In genomic region chr7:27249928-27250327, GRCm38 (mm10) we compare ENCODE assay signal across 20 mouse cellular contexts. TPM values are rescaled to one million over a fixed set of nuclear protein-coding genes. Genes with fewer than 3 reads are reported as not detected.
DNase-seq lines count a peak whose midpoint lies in the region; ATAC-seq and TF ChIP-seq lines count a peak whose summit lies in the region.
"Had no signal": no experiment of that assay in that cellular context is flagged by ENCODE, and none has a peak within 500 bp of the region (broad histone marks: within the 10 kb centered on the region; RNA-seq: fewer than 3 reads in every experiment).

No protein-coding gene starts in this region.

- no peak for TF ChIP-seq CTCF in forebrain, postnatal 0 days (IDR thresholded peaks at IDR 0.05; ENCODE audit: low read depth)
- no peak for TF ChIP-seq CTCF in liver, postnatal 0 days (IDR thresholded peaks at IDR 0.05; ENCODE audit: low read depth)

- 0 out of 2 replicates have a peak overlapping the region, but pooled peaks have one; percentile 11 for H3K9ac ChIP-seq in forebrain, embryonic 16.5 days (replicated peaks; ENCODE audit: low read depth, low read length)
- H3K9ac ChIP-seq in forebrain, postnatal 0 days: no peak overlapping the region
- H3K9ac ChIP-seq in hindbrain, embryonic 16.5 days (ENCODE audit: low read depth, low read length): no peak overlapping the region
- no peak overlapping the region for H3K9ac ChIP-seq in liver, postnatal 0 days (replicated peaks)
- no peak overlapping the region for H3K9ac ChIP-seq in liver, embryonic 12.5 days
- H3K9ac ChIP-seq: embryonic facial prominence, embryonic 12.5 days; forebrain, embryonic 12.5 days; heart, embryonic 12.5 days; intestine, embryonic 15.5 days had no signal

- H3K27me3 ChIP-seq in forebrain, embryonic 16.5 days (replicated peaks; ENCODE audit: control insufficient read depth, insufficient read depth, low read length): no peaks in the 10 kb centered on the region
- H3K27me3 ChIP-seq in forebrain, postnatal 0 days (ENCODE audit: insufficient read depth, low read length): no peaks in the 10 kb centered on the region
- no peaks in the 10 kb centered on the region for H3K27me3 ChIP-seq in hindbrain, embryonic 16.5 days (replicated peaks; ENCODE audit: control insufficient read depth, insufficient read depth, low read length)
- H3K27me3 ChIP-seq in hindbrain, embryonic 10.5 days (ENCODE audit: insufficient read depth, poor library complexity, severe bottlenecking): no peaks in the 10 kb centered on the region
- H3K27me3 ChIP-seq in liver, postnatal 0 days (ENCODE audit: insufficient read depth, low read length): no peaks in the 10 kb centered on the region
- no peaks in the 10 kb centered on the region for H3K27me3 ChIP-seq in liver, embryonic 12.5 days (replicated peaks)
- H3K27me3 ChIP-seq: embryonic facial prominence, embryonic 12.5 days; forebrain, embryonic 12.5 days; heart, embryonic 12.5 days; intestine, embryonic 15.5 days had no signal

- H3K4me2 ChIP-seq in forebrain, embryonic 16.5 days (ENCODE audit: low read length): no peak overlapping the region
- no peak overlapping the region for H3K4me2 ChIP-seq in forebrain, postnatal 0 days (ENCODE audit: low read depth)
- no peak overlapping the region for H3K4me2 ChIP-seq in hindbrain, embryonic 16.5 days (ENCODE audit: low read length)
- H3K4me2 ChIP-seq in liver, postnatal 0 days (ENCODE audit: low read depth, low read length): no peak overlapping the region
- H3K4me2 ChIP-seq in liver, embryonic 12.5 days: no peak overlapping the region
- H3K4me2 ChIP-seq: embryonic facial prominence, embryonic 12.5 days; forebrain, embryonic 12.5 days; heart, embryonic 12.5 days; intestine, embryonic 15.5 days had no signal

- no peak for ATAC-seq in forebrain, embryonic 16.5 days
- no peak for ATAC-seq in forebrain, postnatal 0 days
- ATAC-seq in hindbrain, embryonic 16.5 days: peak; percentile 48; the same call in 1 of the 2 replicates
- ATAC-seq in liver, postnatal 0 days: no peak
- no peak for ATAC-seq in liver, embryonic 12.5 days
- ATAC-seq: CD4-positive, CD25-positive, alpha-beta regulatory T cell, adult 4 months; intestine, embryonic 15.5 days had no signal

- peak; percentile 86 to 89 for DNase-seq in cerebellum, postnatal 10 days
- no peak for DNase-seq in cerebellum, adult 8-10 months
- no peak for DNase-seq in forebrain, postnatal 0 days
- DNase-seq in hindbrain, embryonic 10.5 days (ENCODE audit: low spot score): no peak
- no peak for DNase-seq in liver, postnatal 0 days
- DNase-seq: adrenal gland, postnatal 10 days; cerebellum, adult 11 months; cerebellum, adult 9-11 months; gastrocnemius, postnatal 10 days; heart, adult 18-20 months; kidney, adult 18-20 months had no signal

- H3K27ac ChIP-seq in forebrain, embryonic 16.5 days (ENCODE audit: low read length): no peak overlapping the region
- no peak overlapping the region for H3K27ac ChIP-seq in forebrain, postnatal 0 days (ENCODE audit: low read depth, low read length)
- no peak overlapping the region for H3K27ac ChIP-seq in hindbrain, embryonic 16.5 days (ENCODE audit: low read depth, low read length)
- no peak overlapping the region for H3K27ac ChIP-seq in hindbrain, embryonic 10.5 days
- 0 out of 2 replicates have a peak overlapping the region, but pooled peaks have one; percentile 48 for H3K27ac ChIP-seq in liver, postnatal 0 days (ENCODE audit: low read depth)
- no peak overlapping the region for H3K27ac ChIP-seq in liver, embryonic 12.5 days
- H3K27ac ChIP-seq: embryonic facial prominence, embryonic 12.5 days; forebrain, embryonic 12.5 days; intestine, embryonic 15.5 days had no signal

- no peak overlapping the region for H3K4me3 ChIP-seq in forebrain, embryonic 16.5 days (replicated peaks; ENCODE audit: low read length)
- H3K4me3 ChIP-seq in forebrain, postnatal 0 days (ENCODE audit: low read depth, low read length): no peak overlapping the region
- no peak overlapping the region for H3K4me3 ChIP-seq in hindbrain, embryonic 16.5 days (ENCODE audit: low read length)
- H3K4me3 ChIP-seq in hindbrain, embryonic 10.5 days: no peak overlapping the region
- no peak overlapping the region for H3K4me3 ChIP-seq in liver, postnatal 0 days (ENCODE audit: low read depth, low read length)
- no peak overlapping the region for H3K4me3 ChIP-seq in liver, embryonic 12.5 days
- H3K4me3 ChIP-seq: embryonic facial prominence, embryonic 12.5 days; forebrain, embryonic 12.5 days; heart, embryonic 12.5 days; intestine, embryonic 15.5 days had no signal

- H3K9me3 ChIP-seq in forebrain, embryonic 16.5 days (ENCODE audit: control insufficient read depth, low read length): no peaks in the 10 kb centered on the region
- no peaks in the 10 kb centered on the region for H3K9me3 ChIP-seq in forebrain, postnatal 0 days (ENCODE audit: low read length)
- no peaks in the 10 kb centered on the region for H3K9me3 ChIP-seq in hindbrain, embryonic 16.5 days (ENCODE audit: control insufficient read depth, low read length)
- H3K9me3 ChIP-seq in hindbrain, embryonic 10.5 days: peaks cover 3% of the 10 kb centered on the region; the same call in 1 of the 2 replicates
- no peaks in the 10 kb centered on the region for H3K9me3 ChIP-seq in liver, postnatal 0 days (ENCODE audit: low read length)
- H3K9me3 ChIP-seq in liver, embryonic 12.5 days (replicated peaks): no peaks in the 10 kb centered on the region
- H3K9me3 ChIP-seq: embryonic facial prominence, embryonic 12.5 days; forebrain, embryonic 12.5 days; G1E; heart, embryonic 12.5 days; intestine, embryonic 15.5 days had no signal

- no peak for TF ChIP-seq EP300 in liver, postnatal 0 days (IDR thresholded peaks at IDR 0.05; ENCODE audit: low read depth)

- peaks cover 15% of the 10 kb centered on the region for H3K36me3 ChIP-seq in forebrain, embryonic 16.5 days (ENCODE audit: control insufficient read depth, insufficient read depth)
- peaks cover 27% of the 10 kb centered on the region for H3K36me3 ChIP-seq in forebrain, postnatal 0 days (ENCODE audit: insufficient read depth)
- H3K36me3 ChIP-seq in hindbrain, embryonic 16.5 days (ENCODE audit: control insufficient read depth, insufficient read depth, low read length): 0 out of 2 replicates have a peak, but pooled peaks cover 7% of the 10 kb centered on the region
- H3K36me3 ChIP-seq in hindbrain, embryonic 10.5 days: peaks cover 62% of the 10 kb centered on the region
- H3K36me3 ChIP-seq in liver, postnatal 0 days (replicated peaks; ENCODE audit: insufficient read depth, low read length): no peaks in the 10 kb centered on the region; the same call in 1 of the 2 replicates
- peaks cover 22% of the 10 kb centered on the region; the same call in 1 of the 2 replicates for H3K36me3 ChIP-seq in liver, embryonic 12.5 days

- H3K4me1 ChIP-seq in forebrain, embryonic 16.5 days (replicated peaks; ENCODE audit: control insufficient read depth, insufficient read depth, low read length): no peaks in the 10 kb centered on the region
- H3K4me1 ChIP-seq in forebrain, postnatal 0 days (ENCODE audit: insufficient read depth): no peaks in the 10 kb centered on the region
- no peaks in the 10 kb centered on the region for H3K4me1 ChIP-seq in hindbrain, embryonic 16.5 days (ENCODE audit: control insufficient read depth, insufficient read depth, low read depth, low read length)
- H3K4me1 ChIP-seq in hindbrain, embryonic 10.5 days (replicated peaks): no peaks in the 10 kb centered on the region
- H3K4me1 ChIP-seq in liver, postnatal 0 days (ENCODE audit: insufficient read depth): 0 out of 2 replicates have a peak, but pooled peaks cover 3% of the 10 kb centered on the region
- peaks cover 22% of the 10 kb centered on the region for H3K4me1 ChIP-seq in liver, embryonic 12.5 days
- H3K4me1 ChIP-seq: embryonic facial prominence, embryonic 12.5 days; forebrain, embryonic 12.5 days; heart, embryonic 12.5 days; intestine, embryonic 15.5 days had no signal

- 82% methylated on average over 5 of the region's 5 CpGs for WGBS in forebrain, embryonic 16.5 days
- 72% methylated on average over 5 of the region's 5 CpGs for WGBS in forebrain, postnatal 0 days
- 85% methylated on average over 5 of the region's 5 CpGs for WGBS in hindbrain, embryonic 16.5 days
- WGBS in hindbrain, embryonic 10.5 days: 93% methylated on average over 5 of the region's 5 CpGs
- 89% methylated on average over 5 of the region's 5 CpGs for WGBS in liver, postnatal 0 days (ENCODE audit: insufficient replicate concordance)
- WGBS in liver, embryonic 12.5 days (ENCODE audit: insufficient replicate concordance): 77% methylated on average over 5 of the region's 5 CpGs

RNA-seq across cellular contexts. Expression of gene Numbl, which starts 8.3 kb away (rescaled TPM):
- 42.2 and 43.3 TPM in 2 replicates for polyA plus RNA-seq in forebrain, embryonic 16.5 days (2015; fragmentation: Nextera tagmentation; extraction: Ambion mirVana)
- total RNA-seq in forebrain, postnatal 0 days (2014; rRNA removed): 81.6 and 86.4 TPM in 2 replicates
- polyA plus RNA-seq in forebrain, postnatal 0 days (2015; fragmentation: Nextera tagmentation; extraction: Ambion mirVana): 47.5 and 51.7 TPM in 2 replicates
- 54.4 and 59.5 TPM in 2 replicates for polyA plus RNA-seq in hindbrain, embryonic 16.5 days (2015; fragmentation: Nextera tagmentation; extraction: Ambion mirVana)
- 28.9 and 53.1 TPM in 2 replicates for polyA plus RNA-seq in hindbrain, embryonic 10.5 days (2016; fragmentation: Nextera tagmentation; extraction: Ambion mirVana)
- 1.1 and 1.2 TPM in 2 replicates for polyA plus RNA-seq in liver, postnatal 0 days (2015; fragmentation: Nextera tagmentation; extraction: Ambion mirVana)
- 3.9 and 4.0 TPM in 2 replicates for polyA plus RNA-seq in liver, embryonic 12.5 days (2016; fragmentation: Nextera tagmentation; extraction: Ambion mirVana)

RNA-seq across cellular contexts. Expression of gene Coq8b, which starts 17.1 kb away (rescaled TPM):
- 26.3 and 27.2 TPM in 2 replicates for polyA plus RNA-seq in forebrain, embryonic 16.5 days (2015; fragmentation: Nextera tagmentation; extraction: Ambion mirVana)
- total RNA-seq in forebrain, postnatal 0 days (2014; rRNA removed): 25.0 and 26.3 TPM in 2 replicates
- polyA plus RNA-seq in forebrain, postnatal 0 days (2015; fragmentation: Nextera tagmentation; extraction: Ambion mirVana): 16.5 and 19.1 TPM in 2 replicates
- 21.8 and 23.9 TPM in 2 replicates for polyA plus RNA-seq in hindbrain, embryonic 16.5 days (2015; fragmentation: Nextera tagmentation; extraction: Ambion mirVana)
- polyA plus RNA-seq in hindbrain, embryonic 10.5 days (2016; fragmentation: Nextera tagmentation; extraction: Ambion mirVana): 22.4 and 27.2 TPM in 2 replicates
- polyA plus RNA-seq in liver, postnatal 0 days (2015; fragmentation: Nextera tagmentation; extraction: Ambion mirVana): 20.1 and 23.5 TPM in 2 replicates
- polyA plus RNA-seq in liver, embryonic 12.5 days (2016; fragmentation: Nextera tagmentation; extraction: Ambion mirVana): 14.2 and 15.7 TPM in 2 replicates

RNA-seq across cellular contexts. Expression of gene Itpkc, which starts 21.5 kb away (rescaled TPM):
- 6.2 and 6.4 TPM in 2 replicates for polyA plus RNA-seq in forebrain, embryonic 16.5 days (2015; fragmentation: Nextera tagmentation; extraction: Ambion mirVana)
- 13.6 and 17.6 TPM in 2 replicates for total RNA-seq in forebrain, postnatal 0 days (2014; rRNA removed)
- 4.0 and 4.4 TPM in 2 replicates for polyA plus RNA-seq in forebrain, postnatal 0 days (2015; fragmentation: Nextera tagmentation; extraction: Ambion mirVana)
- polyA plus RNA-seq in hindbrain, embryonic 16.5 days (2015; fragmentation: Nextera tagmentation; extraction: Ambion mirVana): 5.7 and 5.9 TPM in 2 replicates
- polyA plus RNA-seq in hindbrain, embryonic 10.5 days (2016; fragmentation: Nextera tagmentation; extraction: Ambion mirVana): 5.6 and 6.8 TPM in 2 replicates
- polyA plus RNA-seq in liver, postnatal 0 days (2015; fragmentation: Nextera tagmentation; extraction: Ambion mirVana): 1.2 and 1.5 TPM in 2 replicates
- 3.5 and 4.1 TPM in 2 replicates for polyA plus RNA-seq in liver, embryonic 12.5 days (2016; fragmentation: Nextera tagmentation; extraction: Ambion mirVana)

RNA-seq across cellular contexts. Expression of gene Snrpa, which starts 53.9 kb away (rescaled TPM):
- 227 and 232 TPM in 2 replicates for polyA plus RNA-seq in forebrain, embryonic 16.5 days (2015; fragmentation: Nextera tagmentation; extraction: Ambion mirVana)
- 124 and 146 TPM in 2 replicates for total RNA-seq in forebrain, postnatal 0 days (2014; rRNA removed)
- polyA plus RNA-seq in forebrain, postnatal 0 days (2015; fragmentation: Nextera tagmentation; extraction: Ambion mirVana): 165 and 169 TPM in 2 replicates
- polyA plus RNA-seq in hindbrain, embryonic 16.5 days (2015; fragmentation: Nextera tagmentation; extraction: Ambion mirVana): 177 and 194 TPM in 2 replicates
- polyA plus RNA-seq in hindbrain, embryonic 10.5 days (2016; fragmentation: Nextera tagmentation; extraction: Ambion mirVana): 393 and 408 TPM in 2 replicates
- polyA plus RNA-seq in liver, postnatal 0 days (2015; fragmentation: Nextera tagmentation; extraction: Ambion mirVana): 39.3 and 44.9 TPM in 2 replicates
- 150 and 163 TPM in 2 replicates for polyA plus RNA-seq in liver, embryonic 12.5 days (2016; fragmentation: Nextera tagmentation; extraction: Ambion mirVana)

RNA-seq across cellular contexts. Expression of gene BC024978, which starts 54.3 kb away (rescaled TPM):
- 3.6 and 5.1 TPM in 2 replicates for polyA plus RNA-seq in forebrain, embryonic 16.5 days (2015; fragmentation: Nextera tagmentation; extraction: Ambion mirVana)
- total RNA-seq in forebrain, postnatal 0 days (2014; rRNA removed): 5.7 and 5.8 TPM in 2 replicates
- 2.0 TPM in 2 replicates for polyA plus RNA-seq in forebrain, postnatal 0 days (2015; fragmentation: Nextera tagmentation; extraction: Ambion mirVana)
- 2.7 and 3.7 TPM in 2 replicates for polyA plus RNA-seq in hindbrain, embryonic 16.5 days (2015; fragmentation: Nextera tagmentation; extraction: Ambion mirVana)
- polyA plus RNA-seq in hindbrain, embryonic 10.5 days (2016; fragmentation: Nextera tagmentation; extraction: Ambion mirVana): 3.6 and 4.3 TPM in 2 replicates
- 1.00 and 1.1 TPM in 2 replicates for polyA plus RNA-seq in liver, postnatal 0 days (2015; fragmentation: Nextera tagmentation; extraction: Ambion mirVana)
- 1.5 TPM in 2 replicates for polyA plus RNA-seq in liver, embryonic 12.5 days (2016; fragmentation: Nextera tagmentation; extraction: Ambion mirVana)

Comparison
In these comparisons a context has a peak if more than half of its experiments do, and no peak if none do; other contexts are left out.
1. DNase-seq: peak in cerebellum, postnatal 10 days (2 of 2); none in cerebellum, adult 8-10 months (single experiment), forebrain, postnatal 0 days (single experiment), hindbrain, embryonic 10.5 days (single experiment) and liver, postnatal 0 days (single experiment).